In the genomic region with DNA sequence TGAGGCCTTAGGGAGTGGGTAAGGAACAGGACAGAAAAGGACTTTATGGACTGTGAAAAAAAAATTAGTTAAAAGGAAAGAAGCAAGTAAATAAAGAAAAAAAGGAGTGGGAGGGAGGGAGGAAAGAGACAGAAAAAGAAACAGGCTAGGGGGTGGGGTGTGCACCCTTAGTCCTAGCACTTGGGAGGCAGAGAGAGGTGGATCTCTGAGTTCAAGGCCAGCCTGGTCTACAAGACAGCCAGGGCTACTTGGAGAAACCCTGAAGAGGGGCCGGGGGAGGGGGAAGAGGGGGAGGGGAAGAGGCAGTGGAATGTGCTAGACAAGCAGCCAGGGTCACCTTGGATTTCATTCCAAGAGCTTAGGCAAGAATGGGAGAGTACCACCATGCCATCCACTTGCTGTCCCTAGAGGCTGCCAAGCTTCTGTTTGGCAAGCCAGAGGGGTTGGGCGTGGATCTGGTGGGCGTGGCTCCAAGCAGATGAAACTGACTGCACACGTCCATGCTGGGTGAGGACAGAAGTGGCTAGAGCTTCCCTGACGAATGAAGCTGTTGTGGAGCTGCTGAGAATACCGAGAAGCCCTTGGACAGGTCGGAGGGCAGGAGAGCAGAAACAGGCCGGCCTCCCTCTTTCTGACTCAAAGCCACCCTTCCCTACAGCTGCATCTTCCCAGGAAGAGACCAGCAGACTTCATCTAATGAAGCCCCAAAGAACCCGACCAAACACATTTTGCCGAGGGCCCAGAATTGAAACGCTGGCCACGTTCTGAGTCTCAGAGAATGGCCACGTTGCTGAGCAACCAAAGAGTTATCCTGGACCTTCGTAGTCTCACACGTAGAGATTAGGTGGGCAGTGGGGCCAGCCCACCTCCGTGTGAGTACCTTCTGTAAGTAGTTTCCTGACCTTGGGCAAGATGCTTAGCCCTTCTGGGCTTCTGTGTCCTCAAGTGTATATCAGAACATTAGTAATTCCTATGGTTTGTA, we compare ENCODE assay signal across 8 mouse cellular contexts. TPM values are rescaled to one million over a fixed set of nuclear protein-coding genes. Genes with fewer than 3 reads are reported as not detected.
DNase-seq lines count a peak whose midpoint lies in the region; ATAC-seq and TF ChIP-seq lines count a peak whose summit lies in the region.
"Had no signal": no experiment of that assay in that cellular context is flagged by ENCODE, and none has a peak within 500 bp of the region (broad histone marks: within the 10 kb centered on the region; RNA-seq: fewer than 3 reads in every experiment).

No protein-coding gene starts in this region.

- ATAC-seq in heart, embryonic 13.5 days (ENCODE audit: extremely low read depth, insufficient number of reproducible peaks, low FRiP score, low TSS enrichment), result no peak
- ATAC-seq in kidney, embryonic 16.5 days (ENCODE audit: low FRiP score, low TSS enrichment), result no peak; the same call in 1 of the 2 replicates

- peaks cover 16% of the 10 kb centered on the region for H3K4me1 ChIP-seq in heart, embryonic 13.5 days
- H3K4me1 ChIP-seq in kidney, embryonic 16.5 days (ENCODE audit: insufficient read depth, low read length), result peaks cover 16% of the 10 kb centered on the region
- no peaks in the 10 kb centered on the region for H3K4me1 ChIP-seq in thymus, adult 2 months (replicated peaks; ENCODE audit: control insufficient read depth, insufficient read depth, low read length)

- no peaks in the 10 kb centered on the region for H3K27me3 ChIP-seq in heart, embryonic 13.5 days (replicated peaks)
- H3K27me3 ChIP-seq in kidney, embryonic 16.5 days (ENCODE audit: insufficient read depth, low read length), result no peaks in the 10 kb centered on the region
- H3K27me3 ChIP-seq in thymus, adult 2 months (ENCODE audit: control insufficient read depth, insufficient read depth, low read length), result no peaks in the 10 kb centered on the region

- no peak for TF ChIP-seq POLR2A in thymus, adult 2 months (IDR thresholded peaks at IDR 0.05; ENCODE audit: control insufficient read depth, extremely low read depth, insufficient read depth, low read length, poor library complexity)

- DNase-seq in Muller cell, postnatal 12 days (ENCODE audit: inconsistent ontology term), result peak; percentile 56
- DNase-seq in adrenal gland, postnatal 25 days, result peak; percentile 70
- peak; percentile 54 to 69 for DNase-seq in lung, postnatal 4 days
- DNase-seq in right cerebral cortex, postnatal 25 days, result no peak
- no peak for DNase-seq in thymus, adult 2 months

- H3K9ac ChIP-seq in heart, embryonic 13.5 days, result 0 out of 2 replicates have a peak overlapping the region, but pooled peaks have one; percentile 24
- H3K9ac ChIP-seq in kidney, embryonic 16.5 days (replicated peaks; ENCODE audit: low read length), result no peak overlapping the region

- no peak for TF ChIP-seq CTCF in thymus, adult 2 months (IDR thresholded peaks at IDR 0.05; ENCODE audit: borderline replicate concordance, control insufficient read depth, extremely low read depth, insufficient read depth, low read length, poor library complexity)

- H3K4me2 ChIP-seq in heart, embryonic 13.5 days, result no peak overlapping the region
- H3K4me2 ChIP-seq in kidney, embryonic 16.5 days (replicated peaks; ENCODE audit: low read depth, low read length), result no peak overlapping the region

- H3K9me3 ChIP-seq in heart, embryonic 13.5 days, result no peaks in the 10 kb centered on the region
- H3K9me3 ChIP-seq in kidney, embryonic 16.5 days (ENCODE audit: low read length), result no peaks in the 10 kb centered on the region

- no peak overlapping the region for H3K4me3 ChIP-seq in heart, embryonic 13.5 days
- H3K4me3 ChIP-seq in kidney, embryonic 16.5 days (ENCODE audit: low read length), result no peak overlapping the region
- no peak overlapping the region for H3K4me3 ChIP-seq in thymus, adult 2 months (ENCODE audit: control insufficient read depth, insufficient read depth, low read length)
- H3K4me3 ChIP-seq: layer of hippocampus, adult 2 months had no signal

- H3K27ac ChIP-seq in heart, embryonic 13.5 days (replicated peaks), result 0 out of 2 replicates have a peak overlapping the region, but pooled peaks have one; percentile 26
- peak overlapping the region; percentile 41 for H3K27ac ChIP-seq in kidney, embryonic 16.5 days (ENCODE audit: low read length)
- H3K27ac ChIP-seq in thymus, adult 2 months (ENCODE audit: control insufficient read depth, insufficient read depth, low read length), result no peak overlapping the region

- no peaks in the 10 kb centered on the region for H3K36me3 ChIP-seq in heart, embryonic 13.5 days
- H3K36me3 ChIP-seq in kidney, embryonic 16.5 days (ENCODE audit: insufficient read depth, low read length), result no peaks in the 10 kb centered on the region
- no peaks in the 10 kb centered on the region for H3K36me3 ChIP-seq in thymus, adult 2 months (ENCODE audit: control insufficient read depth, insufficient read depth, low read length)

- 53% methylated on average over 16 of the region's 16 CpGs for WGBS in heart, embryonic 13.5 days
- 65% methylated on average over 16 of the region's 16 CpGs for WGBS in kidney, embryonic 16.5 days
- WGBS in thymus, adult 2 months, result 84% methylated on average over 16 of the region's 16 CpGs

RNA-seq across cellular contexts. Expression of gene Commd7, which starts 31.6 kb away (rescaled TPM):
- 39.0 and 44.0 TPM in 2 replicates for total RNA-seq in adrenal gland, postnatal 25 days (2021)
- 55.1 and 63.2 TPM in 2 replicates for polyA plus RNA-seq in heart, embryonic 13.5 days (2015; fragmentation: Nextera tagmentation; extraction: Ambion mirVana)
- 84.2 and 87.4 TPM in 2 replicates for polyA plus RNA-seq in kidney, embryonic 16.5 days (2015; fragmentation: Nextera tagmentation; extraction: Ambion mirVana)
- 22.0 and 22.4 TPM in 2 replicates for polyA plus RNA-seq in thymus, adult 2 months (2012; rRNA removed)

RNA-seq across cellular contexts. Expression of gene Dnmt3b, which starts 48.3 kb away (rescaled TPM):
- total RNA-seq in adrenal gland, postnatal 25 days (2021), result 4.2 and 4.4 TPM in 2 replicates
- 5.0 and 5.3 TPM in 2 replicates for polyA plus RNA-seq in heart, embryonic 13.5 days (2015; fragmentation: Nextera tagmentation; extraction: Ambion mirVana)
- 17.3 and 18.1 TPM in 2 replicates for polyA plus RNA-seq in kidney, embryonic 16.5 days (2015; fragmentation: Nextera tagmentation; extraction: Ambion mirVana)
- 4.4 and 4.7 TPM in 2 replicates for polyA plus RNA-seq in thymus, adult 2 months (2012; rRNA removed)

Comparison
In these comparisons a context has a peak if more than half of its experiments do, and no peak if none do; other contexts are left out.
1. DNase-seq: peak in Muller cell, postnatal 12 days (single experiment), adrenal gland, postnatal 25 days (single experiment) and lung, postnatal 4 days (2 of 2); none in right cerebral cortex, postnatal 25 days (single experiment) and thymus, adult 2 months (single experiment).